Comparison of ENCODE assay signal across 23 mouse cellular contexts in the genomic region with DNA sequence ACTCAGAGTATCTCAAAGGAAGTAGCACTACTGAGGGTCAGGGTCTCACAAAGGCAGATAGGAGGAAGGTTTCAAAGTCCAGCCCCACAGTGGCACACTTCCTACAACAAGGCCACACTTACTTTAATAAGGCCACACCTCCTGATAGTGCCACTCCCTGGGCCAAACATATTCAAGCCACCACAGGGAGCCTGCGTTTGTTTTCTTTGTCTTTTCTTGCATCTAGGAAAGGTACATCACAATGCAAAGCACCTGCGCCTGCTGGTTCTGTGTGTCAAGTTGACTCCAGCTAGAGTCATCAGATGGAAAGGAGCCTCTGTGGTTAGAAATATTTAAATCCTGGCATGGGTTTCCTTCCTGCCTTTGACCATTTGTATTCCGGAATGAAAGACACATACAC.
"Had no signal": no experiment of that assay in that cellular context is flagged by ENCODE, and none has a peak within 500 bp of the region (broad histone marks: within the 10 kb centered on the region; RNA-seq: fewer than 3 reads in every experiment).

No protein-coding gene starts in this region.

- H3K27me3 ChIP-seq: heart, embryonic 12.5 days; hindbrain, embryonic 13.5 days; hindbrain, embryonic 15.5 days; kidney, embryonic 15.5 days; limb, embryonic 13.5 days; limb, embryonic 15.5 days; liver, embryonic 12.5 days had no signal

- H3K27ac ChIP-seq: gastrocnemius, adult 2 months; heart, embryonic 10.5 days; hindbrain, embryonic 13.5 days; hindbrain, embryonic 15.5 days; hindbrain, postnatal 0 days; kidney, embryonic 15.5 days; kidney, postnatal 0 days; limb, embryonic 13.5 days; limb, embryonic 15.5 days; liver, embryonic 12.5 days; liver, embryonic 14.5 days had no signal

- H3K36me3 ChIP-seq: heart, embryonic 10.5 days; heart, embryonic 12.5 days; hindbrain, embryonic 13.5 days; hindbrain, embryonic 15.5 days; kidney, embryonic 15.5 days; limb, embryonic 13.5 days; limb, embryonic 15.5 days; liver, embryonic 12.5 days had no signal

- DNase-seq: gastrocnemius, adult 2 months; gastrocnemius, postnatal 25 days; heart, adult 18-20 months; heart, postnatal 14 days; heart, postnatal 36 days; kidney, adult 11 months; kidney, postnatal 14 days; kidney, postnatal 36 days; layer of hippocampus, adult 9-11 months; layer of hippocampus, postnatal 36 days; left cerebral cortex, postnatal 4 days had no signal

- H3K4me2 ChIP-seq: heart, embryonic 12.5 days; hindbrain, embryonic 13.5 days; hindbrain, embryonic 15.5 days; kidney, embryonic 15.5 days; limb, embryonic 13.5 days; limb, embryonic 15.5 days; liver, embryonic 12.5 days had no signal

- H3K9ac ChIP-seq: heart, embryonic 12.5 days; hindbrain, embryonic 13.5 days; hindbrain, embryonic 15.5 days; kidney, embryonic 15.5 days; limb, embryonic 13.5 days; limb, embryonic 15.5 days; liver, embryonic 12.5 days; liver, embryonic 14.5 days had no signal

- ATAC-seq: hindbrain, postnatal 0 days; intestine, embryonic 16.5 days; liver, embryonic 12.5 days had no signal

- H3K9me3 ChIP-seq: heart, embryonic 10.5 days; hindbrain, embryonic 13.5 days; hindbrain, embryonic 15.5 days; kidney, embryonic 15.5 days; limb, embryonic 13.5 days; limb, embryonic 15.5 days had no signal

- H3K4me1 ChIP-seq: heart, embryonic 10.5 days; heart, embryonic 12.5 days; kidney, embryonic 15.5 days; limb, embryonic 13.5 days; limb, embryonic 15.5 days; liver, embryonic 12.5 days had no signal

- H3K4me3 ChIP-seq: gastrocnemius, adult 2 months; heart, embryonic 10.5 days; heart, embryonic 12.5 days; hindbrain, embryonic 13.5 days; hindbrain, embryonic 15.5 days; kidney, embryonic 15.5 days; limb, embryonic 13.5 days; limb, embryonic 15.5 days; liver, embryonic 12.5 days had no signal
